Mouse (Mus musculus) adipose tissue, adult 10 weeks (tissue): ENCODE measurements around the gene Abi3bp. TPM values are rescaled to one million over a fixed set of nuclear protein-coding genes. Genes with fewer than 3 reads are reported as not detected.

Source experiments
- polyA plus RNA-seq: library from polyadenylated mRNA; stranded (reverse); fragments of 350-450 nt; fragmentation: Illumina TruSeq; extraction: RNeasy Lipid Tissue Mini Kit (QIAGEN cat#74804); gene quantifications from one replicate; pipeline ENCODE4 v1.2.3, GENCODE M21; 2014; ENCODE audit warnings: low read depth, low replicate concordance

Gene Abi3bp
- 21.5 TPM for polyA plus RNA-seq

GRCm38 (mm10) chr16:56477677-56478574, at the start of gene Abi3bp:
TSS of gene Abi3bp (plus strand) at chr16:56477878.

GRCm38 (mm10) chr16:56717224-56718200, 239.8 kb downstream of the Abi3bp start, which contains the start of gene Tfg:
TSS of gene Tfg (minus strand) at chr16:56717450.

Other genes starting within 250 kb of the Abi3bp start
- gene Tfg, start 239.6 kb downstream of the Abi3bp start, polyA plus RNA-seq = 80.9 TPM